Comparison of ENCODE assay signal across 27 mouse cellular contexts in genomic region chr3:123765911-123766556, GRCm38 (mm10).
DNase-seq lines count a peak whose midpoint lies in the region; ATAC-seq and TF ChIP-seq lines count a peak whose summit lies in the region.
"Had no signal": no experiment of that assay in that cellular context is flagged by ENCODE, and none has a peak within 500 bp of the region (broad histone marks: within the 10 kb centered on the region; RNA-seq: fewer than 3 reads in every experiment).

No protein-coding gene starts in this region.

- no peak overlapping the region for H3K4me3 ChIP-seq in forebrain, embryonic 15.5 days
- no peak overlapping the region for H3K4me3 ChIP-seq in forebrain, embryonic 10.5 days
- H3K4me3 ChIP-seq in lung, embryonic 14.5 days (ENCODE audit: low read depth, low read length): no peak overlapping the region
- H3K4me3 ChIP-seq in lung, adult 2 months (replicated peaks; ENCODE audit: extremely low read depth, low read depth, low read length): no peak overlapping the region
- no peak overlapping the region for H3K4me3 ChIP-seq in hindbrain, embryonic 16.5 days (ENCODE audit: low read length)
- H3K4me3 ChIP-seq in hindbrain, postnatal 0 days (ENCODE audit: low read length): no peak overlapping the region
- H3K4me3 ChIP-seq: embryonic facial prominence, embryonic 13.5 days; erythroblast, embryonic 14.5 days; forebrain, embryonic 13.5 days; liver, embryonic 15.5 days; megakaryocyte, embryonic 14.5 days; neural tube, embryonic 13.5 days had no signal

- H3K4me1 ChIP-seq in forebrain, embryonic 15.5 days: no peaks in the 10 kb centered on the region
- no peaks in the 10 kb centered on the region for H3K4me1 ChIP-seq in forebrain, embryonic 10.5 days
- no peaks in the 10 kb centered on the region for H3K4me1 ChIP-seq in lung, embryonic 14.5 days (ENCODE audit: insufficient read depth)
- no peaks in the 10 kb centered on the region for H3K4me1 ChIP-seq in lung, adult 2 months (ENCODE audit: control insufficient read depth, insufficient read depth, low read length)
- H3K4me1 ChIP-seq in hindbrain, embryonic 16.5 days (ENCODE audit: control insufficient read depth, insufficient read depth, low read depth, low read length): no peaks in the 10 kb centered on the region
- no peaks in the 10 kb centered on the region for H3K4me1 ChIP-seq in hindbrain, postnatal 0 days (ENCODE audit: insufficient read depth, low read length)
- H3K4me1 ChIP-seq: forebrain, embryonic 13.5 days; liver, embryonic 15.5 days; megakaryocyte, embryonic 14.5 days; neural tube, embryonic 13.5 days had no signal

- no peak for DNase-seq in forebrain, embryonic 10.5 days (ENCODE audit: extremely low spot score, low spot score)
- peak; percentile 15 for DNase-seq in lung, embryonic 14.5 days
- no peak for DNase-seq in lung, adult 2 months
- DNase-seq in hindbrain, postnatal 0 days (ENCODE audit: low spot score): no peak
- DNase-seq in kidney, postnatal 10 days: no peak
- DNase-seq in urinary bladder, postnatal 25 days (ENCODE audit: low spot score): no peak
- DNase-seq: cerebellum, adult 2 months; cerebellum, postnatal 25 days; embryo, embryonic 11 days; gastrocnemius, postnatal 36 days; heart, postnatal 36 days; kidney, adult 8-10 months; kidney, postnatal 14 days; left cerebral cortex, postnatal 4 days; liver; lung, postnatal 14 days; right cerebral cortex, adult 18-20 months; right cerebral cortex, postnatal 4 days; thymus, postnatal 14 days had no signal

- TF ChIP-seq POLR2A in lung, adult 2 months (IDR thresholded peaks at IDR 0.05; ENCODE audit: borderline replicate concordance, extremely low read depth, low read depth, low read length): no peak

- 0 out of 2 replicates have a peak, but pooled peaks have one; percentile 23 for ATAC-seq in forebrain, embryonic 15.5 days (replicated peaks)
- peak; percentile 66; the same call in 1 of the 2 replicates for ATAC-seq in lung, embryonic 14.5 days (ENCODE audit: insufficient read depth)
- peak; percentile 30; the same call in 1 of the 2 replicates for ATAC-seq in hindbrain, embryonic 16.5 days
- ATAC-seq in hindbrain, postnatal 0 days: peak; percentile 69; the same call in 1 of the 2 replicates

- no peaks in the 10 kb centered on the region for H3K9me3 ChIP-seq in forebrain, embryonic 15.5 days
- H3K9me3 ChIP-seq in forebrain, embryonic 10.5 days: no peaks in the 10 kb centered on the region
- H3K9me3 ChIP-seq in lung, embryonic 14.5 days (ENCODE audit: low read depth, low read length): no peaks in the 10 kb centered on the region
- no peaks in the 10 kb centered on the region for H3K9me3 ChIP-seq in hindbrain, embryonic 16.5 days (ENCODE audit: control insufficient read depth, low read length)
- H3K9me3 ChIP-seq in hindbrain, postnatal 0 days (ENCODE audit: low read length): no peaks in the 10 kb centered on the region
- H3K9me3 ChIP-seq: embryonic facial prominence, embryonic 13.5 days; forebrain, embryonic 13.5 days; liver, embryonic 15.5 days; neural tube, embryonic 13.5 days had no signal

- H3K27ac ChIP-seq in forebrain, embryonic 15.5 days (replicated peaks): no peak overlapping the region
- H3K27ac ChIP-seq in forebrain, embryonic 10.5 days: no peak overlapping the region
- H3K27ac ChIP-seq in lung, embryonic 14.5 days (ENCODE audit: low read depth): no peak overlapping the region
- H3K27ac ChIP-seq in hindbrain, embryonic 16.5 days (ENCODE audit: low read depth, low read length): no peak overlapping the region
- no peak overlapping the region for H3K27ac ChIP-seq in hindbrain, postnatal 0 days
- H3K27ac ChIP-seq: embryonic facial prominence, embryonic 13.5 days; forebrain, embryonic 13.5 days; liver, embryonic 15.5 days; neural tube, embryonic 13.5 days had no signal

- no peak for TF ChIP-seq CTCF in lung, embryonic 14.5 days (IDR thresholded peaks at IDR 0.05; ENCODE audit: low read depth)
- no peak for TF ChIP-seq CTCF in lung, adult 2 months (IDR thresholded peaks at IDR 0.05; ENCODE audit: insufficient read depth, low read length)
- no peak for TF ChIP-seq CTCF in hindbrain, postnatal 0 days (IDR thresholded peaks at IDR 0.05; ENCODE audit: low read depth)

- no peak overlapping the region for H3K9ac ChIP-seq in forebrain, embryonic 15.5 days (replicated peaks)
- no peak overlapping the region for H3K9ac ChIP-seq in lung, embryonic 14.5 days
- H3K9ac ChIP-seq in hindbrain, embryonic 16.5 days (ENCODE audit: low read depth, low read length): no peak overlapping the region
- no peak overlapping the region for H3K9ac ChIP-seq in hindbrain, postnatal 0 days (replicated peaks; ENCODE audit: low read length)
- H3K9ac ChIP-seq: embryonic facial prominence, embryonic 13.5 days; forebrain, embryonic 13.5 days; liver, embryonic 15.5 days; neural tube, embryonic 13.5 days had no signal

- WGBS in forebrain, embryonic 15.5 days: 66% methylated on average over 3 of the region's 3 CpGs
- 83% methylated on average over 3 of the region's 3 CpGs for WGBS in forebrain, embryonic 10.5 days
- WGBS in lung, embryonic 14.5 days: 60% methylated on average over 3 of the region's 3 CpGs
- WGBS in lung, adult 2 months: 62% methylated on average over 3 of the region's 3 CpGs
- 67% methylated on average over 3 of the region's 3 CpGs for WGBS in hindbrain, embryonic 16.5 days
- 55% methylated on average over 3 of the region's 3 CpGs for WGBS in hindbrain, postnatal 0 days

- H3K27me3 ChIP-seq in forebrain, embryonic 15.5 days: no peaks in the 10 kb centered on the region
- no peaks in the 10 kb centered on the region for H3K27me3 ChIP-seq in forebrain, embryonic 10.5 days (ENCODE audit: poor library complexity, severe bottlenecking)
- no peaks in the 10 kb centered on the region for H3K27me3 ChIP-seq in lung, embryonic 14.5 days (ENCODE audit: insufficient read depth, low read length)
- H3K27me3 ChIP-seq in hindbrain, embryonic 16.5 days (replicated peaks; ENCODE audit: control insufficient read depth, insufficient read depth, low read length): no peaks in the 10 kb centered on the region
- no peaks in the 10 kb centered on the region for H3K27me3 ChIP-seq in hindbrain, postnatal 0 days (ENCODE audit: insufficient read depth, low read length)
- H3K27me3 ChIP-seq: embryonic facial prominence, embryonic 13.5 days; forebrain, embryonic 13.5 days; liver, embryonic 15.5 days; megakaryocyte, embryonic 14.5 days; neural tube, embryonic 13.5 days had no signal

- H3K4me2 ChIP-seq in forebrain, embryonic 15.5 days (replicated peaks): no peak overlapping the region
- no peak overlapping the region for H3K4me2 ChIP-seq in lung, embryonic 14.5 days
- H3K4me2 ChIP-seq in hindbrain, embryonic 16.5 days (ENCODE audit: low read length): no peak overlapping the region
- H3K4me2 ChIP-seq in hindbrain, postnatal 0 days (ENCODE audit: low read depth, low read length): no peak overlapping the region
- H3K4me2 ChIP-seq: embryonic facial prominence, embryonic 13.5 days; forebrain, embryonic 13.5 days; liver, embryonic 15.5 days; neural tube, embryonic 13.5 days had no signal

- H3K36me3 ChIP-seq in forebrain, embryonic 15.5 days: no peaks in the 10 kb centered on the region
- H3K36me3 ChIP-seq in forebrain, embryonic 10.5 days (replicated peaks): no peaks in the 10 kb centered on the region
- H3K36me3 ChIP-seq in lung, embryonic 14.5 days (ENCODE audit: insufficient read depth): no peaks in the 10 kb centered on the region
- no peaks in the 10 kb centered on the region for H3K36me3 ChIP-seq in hindbrain, embryonic 16.5 days (ENCODE audit: control insufficient read depth, insufficient read depth, low read length)
- H3K36me3 ChIP-seq in hindbrain, postnatal 0 days (ENCODE audit: insufficient read depth, low read length): no peaks in the 10 kb centered on the region
- H3K36me3 ChIP-seq: embryonic facial prominence, embryonic 13.5 days; liver, embryonic 15.5 days; neural tube, embryonic 13.5 days had no signal
